Mouse (Mus musculus): ENCODE measurements around the gene Hacl1. TPM values are rescaled to one million over a fixed set of nuclear protein-coding genes. Genes with fewer than 3 reads are reported as not detected.

The Hacl1 gene
- total and polyA plus RNA-seq, 2 experiments, result 631 to 647 TPM

GRCm38 (mm10) chr14:31574903-31575665 is 66.0 kb downstream of the Hacl1 start:
- Histone ChIP-seq H3K79me2 (ENCODE audit: control insufficient read depth, insufficient read depth, low read length) (no peaks in the 10 kb centered on the region), H3K4me3 (ENCODE audit: insufficient read depth, low read depth, low read length) (no peak overlapping the region), H3K27ac (replicated peaks; ENCODE audit: insufficient read depth, low read depth, low read length) (no peak overlapping the region), H3K36me3 (ENCODE audit: control insufficient read depth, insufficient read depth, low read length) (no peaks in the 10 kb centered on the region), H3K27me3 (ENCODE audit: control insufficient read depth, insufficient read depth, low read length) (no peaks in the 10 kb centered on the region), H3K9ac (ENCODE audit: low read depth, low read length) (no peak overlapping the region), H3K4me1 (ENCODE audit: control insufficient read depth, insufficient read depth, low read length) (no peaks in the 10 kb centered on the region)
- no peak for DNase-seq (ENCODE audit: extremely low read depth, low read depth, low spot score)
- WGBS, result 91% methylated on average over 18 of the region's 18 CpGs
- TF ChIP-seq POLR2A (IDR thresholded peaks at IDR 0.05; ENCODE audit: extremely low read depth, insufficient read depth, low read length), result no peak
- TF ChIP-seq CTCF (IDR thresholded peaks at IDR 0.05; ENCODE audit: low read depth, low read length), result no peak

GRCm38 (mm10) chr14:31572561-31573175 is 68.4 kb downstream of the Hacl1 start:
- no peak for DNase-seq (ENCODE audit: extremely low read depth, low read depth, low spot score)
- Histone ChIP-seq H3K9ac (ENCODE audit: low read depth, low read length) (no peak overlapping the region), H3K27ac (replicated peaks; ENCODE audit: insufficient read depth, low read depth, low read length) (no peak overlapping the region), H3K27me3 (ENCODE audit: control insufficient read depth, insufficient read depth, low read length) (no peaks in the 10 kb centered on the region), H3K4me1 (ENCODE audit: control insufficient read depth, insufficient read depth, low read length) (no peaks in the 10 kb centered on the region), H3K36me3 (ENCODE audit: control insufficient read depth, insufficient read depth, low read length) (no peaks in the 10 kb centered on the region), H3K4me3 (ENCODE audit: insufficient read depth, low read depth, low read length) (no peak overlapping the region), H3K79me2 (ENCODE audit: control insufficient read depth, insufficient read depth, low read length) (no peaks in the 10 kb centered on the region)
- WGBS, result 79% methylated on average over 9 of the region's 9 CpGs
- no peak for TF ChIP-seq POLR2A (IDR thresholded peaks at IDR 0.05; ENCODE audit: extremely low read depth, insufficient read depth, low read length)
- no peak for TF ChIP-seq CTCF (IDR thresholded peaks at IDR 0.05; ENCODE audit: low read depth, low read length)

GRCm38 (mm10) chr14:31571419-31571818 is 69.7 kb downstream of the Hacl1 start:
- H3K27me3 ChIP-seq (ENCODE audit: control insufficient read depth, insufficient read depth, low read length), result no peaks in the 10 kb centered on the region
- 92% methylated on average over 5 of the region's 5 CpGs for WGBS
- H3K9ac ChIP-seq (ENCODE audit: low read depth, low read length), result no peak overlapping the region
- H3K4me1 ChIP-seq (ENCODE audit: control insufficient read depth, insufficient read depth, low read length), result no peaks in the 10 kb centered on the region
- no peak overlapping the region for H3K4me3 ChIP-seq (ENCODE audit: insufficient read depth, low read depth, low read length)
- no peak overlapping the region for H3K27ac ChIP-seq (replicated peaks; ENCODE audit: insufficient read depth, low read depth, low read length)
- H3K36me3 ChIP-seq (ENCODE audit: control insufficient read depth, insufficient read depth, low read length), result no peaks in the 10 kb centered on the region
- H3K79me2 ChIP-seq (ENCODE audit: control insufficient read depth, insufficient read depth, low read length), result no peaks in the 10 kb centered on the region
- TF ChIP-seq CTCF (IDR thresholded peaks at IDR 0.05; ENCODE audit: low read depth, low read length) (no peak), POLR2A (IDR thresholded peaks at IDR 0.05; ENCODE audit: extremely low read depth, insufficient read depth, low read length) (no peak)
- DNase-seq (ENCODE audit: extremely low read depth, low read depth, low spot score), result no peak

DNA sequence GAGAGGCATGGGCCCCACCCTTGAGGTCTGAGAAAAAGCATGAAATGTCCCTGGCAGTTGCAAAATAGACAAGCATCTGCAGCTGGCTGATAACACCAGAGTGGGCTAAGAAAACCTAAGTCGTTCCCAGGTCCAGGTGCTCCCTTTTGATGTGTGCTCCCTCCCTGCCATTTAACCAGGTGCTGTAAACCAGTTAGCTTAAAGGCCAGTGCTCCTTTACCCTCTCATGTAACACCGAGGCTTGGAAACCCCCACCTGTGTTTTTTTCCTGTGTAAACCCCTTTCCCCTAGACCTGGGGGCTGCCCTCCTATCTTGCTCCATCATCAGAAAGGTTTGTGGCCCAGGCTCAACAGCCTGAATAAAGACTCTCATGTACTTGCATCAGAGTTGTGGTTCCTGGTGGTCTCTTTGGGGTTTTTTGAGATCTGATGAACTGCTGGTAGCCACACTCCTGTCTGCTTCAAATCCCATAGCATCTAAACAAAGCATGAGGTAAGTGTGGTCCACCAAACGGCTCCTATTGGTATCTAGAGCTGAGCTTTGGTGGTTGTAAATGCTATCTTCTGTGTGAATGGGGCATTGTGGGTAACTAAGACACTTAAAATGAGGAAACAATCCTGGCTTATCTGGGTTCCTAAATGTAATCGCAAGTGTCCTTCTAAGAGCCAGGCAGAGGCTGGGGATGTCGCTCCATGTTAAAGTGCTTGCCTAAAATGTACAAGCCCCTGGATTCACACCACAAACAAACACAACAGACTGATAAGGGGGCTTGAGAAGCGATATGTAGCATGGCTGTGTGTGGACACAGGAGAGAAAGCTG is 70.7 kb downstream of the Hacl1 start:
- H3K9ac ChIP-seq (ENCODE audit: low read depth, low read length), result no peak overlapping the region
- H3K4me3 ChIP-seq (ENCODE audit: insufficient read depth, low read depth, low read length), result no peak overlapping the region
- TF ChIP-seq POLR2A (IDR thresholded peaks at IDR 0.05; ENCODE audit: extremely low read depth, insufficient read depth, low read length) (no peak), CTCF (IDR thresholded peaks at IDR 0.05; ENCODE audit: low read depth, low read length) (no peak)
- H3K4me1 ChIP-seq (ENCODE audit: control insufficient read depth, insufficient read depth, low read length), result no peaks in the 10 kb centered on the region
- no peak for DNase-seq (ENCODE audit: extremely low read depth, low read depth, low spot score)
- H3K27ac ChIP-seq (replicated peaks; ENCODE audit: insufficient read depth, low read depth, low read length), result no peak overlapping the region
- no peaks in the 10 kb centered on the region for H3K27me3 ChIP-seq (ENCODE audit: control insufficient read depth, insufficient read depth, low read length)
- 69% methylated on average over 6 of the region's 6 CpGs for WGBS
- H3K36me3 ChIP-seq (ENCODE audit: control insufficient read depth, insufficient read depth, low read length), result no peaks in the 10 kb centered on the region
- H3K79me2 ChIP-seq (ENCODE audit: control insufficient read depth, insufficient read depth, low read length), result no peaks in the 10 kb centered on the region

DNA sequence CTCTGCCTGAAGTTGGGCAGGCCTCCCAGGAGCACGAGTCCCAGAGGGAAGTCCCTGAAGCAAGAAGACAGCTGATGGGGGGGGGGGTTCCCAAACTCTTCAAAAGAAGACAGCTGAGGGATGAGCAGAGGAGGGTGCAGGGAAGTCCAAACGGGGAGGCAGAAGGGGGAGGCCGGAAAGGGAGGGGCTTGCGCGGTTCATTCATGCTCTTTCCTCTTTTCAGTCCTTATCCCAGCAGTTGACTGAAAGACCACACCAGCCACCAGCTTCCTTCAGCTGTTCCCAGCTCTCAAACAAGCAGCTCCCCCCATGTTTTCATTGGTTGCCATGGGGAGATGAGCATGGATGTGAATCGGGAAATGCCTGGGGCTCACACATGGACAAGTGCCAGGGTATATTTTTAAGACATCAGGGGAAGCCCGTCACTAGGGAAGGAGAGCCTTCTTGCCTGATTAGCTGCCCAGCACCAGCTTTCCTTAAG is 71.9 kb downstream of the Hacl1 start:
- H3K4me3 ChIP-seq (ENCODE audit: insufficient read depth, low read depth, low read length), result no peak overlapping the region
- H3K36me3 ChIP-seq (ENCODE audit: control insufficient read depth, insufficient read depth, low read length), result no peaks in the 10 kb centered on the region
- H3K9ac ChIP-seq (ENCODE audit: low read depth, low read length), result no peak overlapping the region
- H3K27me3 ChIP-seq (ENCODE audit: control insufficient read depth, insufficient read depth, low read length), result no peaks in the 10 kb centered on the region
- H3K79me2 ChIP-seq (ENCODE audit: control insufficient read depth, insufficient read depth, low read length), result no peaks in the 10 kb centered on the region
- no peak overlapping the region for H3K27ac ChIP-seq (replicated peaks; ENCODE audit: insufficient read depth, low read depth, low read length)
- DNase-seq (ENCODE audit: extremely low read depth, low read depth, low spot score), result no peak
- TF ChIP-seq POLR2A (IDR thresholded peaks at IDR 0.05; ENCODE audit: extremely low read depth, insufficient read depth, low read length) (no peak), CTCF (IDR thresholded peaks at IDR 0.05; ENCODE audit: low read depth, low read length) (no peak)
- 69% methylated on average over 7 of the region's 7 CpGs for WGBS
- H3K4me1 ChIP-seq (ENCODE audit: control insufficient read depth, insufficient read depth, low read length), result no peaks in the 10 kb centered on the region

Measured in liver, adult 2 months (tissue).